Mouse (Mus musculus) ES-E14 (cell line): ENCODE data around the gene Prlr. TPM values are rescaled to one million over a fixed set of nuclear protein-coding genes. Genes with fewer than 3 reads are reported as not detected.

Source experiments
- DNase-seq: peaks from one replicate; pipeline ENCODE4 v3.0.0-alpha.2; 2013; ENCODE audit warnings: low read depth, low spot score
- H3K27ac ChIP-seq: 2 replicates; pipeline ENCODE4 v1.5.1; 2012; ENCODE audit warnings: low read depth, mild to moderate bottlenecking, low read length, moderate library complexity, mixed read lengths; ENCODE audit not compliant: poor library complexity, insufficient read depth, severe bottlenecking
- H3K36me3 ChIP-seq: 2 replicates; pipeline ENCODE4 v1.6.1; 2012; ENCODE audit warnings: mild to moderate bottlenecking, low read length, moderate library complexity, mixed read lengths; ENCODE audit not compliant: control insufficient read depth, poor library complexity, insufficient read depth, severe bottlenecking
- H3K4me1 ChIP-seq, 2 experiments: fragments of 150-350 bp in 1 of 2; sonication (generic) in 1 of 2; 2 replicates each; pipeline ENCODE4 v1.6.1; 2012; ENCODE audit warnings: low read length in 2 of 2, mild to moderate bottlenecking in 1 of 2, mixed read lengths in 1 of 2; ENCODE audit not compliant: control insufficient read depth in 2 of 2, insufficient read depth in 2 of 2, poor library complexity in 1 of 2
- H3K4me3 ChIP-seq, 2 experiments: fragments of 150-350 bp in 1 of 2; sonication (generic) in 1 of 2; 2 replicates each; pipeline ENCODE4 v1.5.1; 2012; ENCODE audit warnings: low read length in 2 of 2, low read depth in 1 of 2, mild to moderate bottlenecking in 1 of 2, mixed read lengths in 1 of 2; ENCODE audit not compliant: insufficient read depth in 1 of 2, poor library complexity in 1 of 2, severe bottlenecking in 1 of 2
- H3K9ac ChIP-seq: 2 replicates; pipeline ENCODE4 v1.6.1; 2012; ENCODE audit warnings: low read depth, mild to moderate bottlenecking, low read length, mixed read lengths; ENCODE audit not compliant: poor library complexity, insufficient read depth, severe bottlenecking
- H3K9me3 ChIP-seq: fragments of 150-350 bp; sonication (generic); 2 replicates; pipeline ENCODE4 v1.6.1; 2012; ENCODE audit warnings: low read depth, mild to moderate bottlenecking, low read length; ENCODE audit not compliant: control insufficient read depth, insufficient read depth
- CHD2 ChIP-seq: IDR thresholded peaks from 2 replicates; pipeline ENCODE4 v1.6.1; 2014; ENCODE audit warnings: mild to moderate bottlenecking, low read depth, low read length, inconsistent platforms
- HCFC1 ChIP-seq: IDR thresholded peaks from 2 replicates; pipeline ENCODE4 v1.6.1; 2012; ENCODE audit warnings: low read length, inconsistent platforms, borderline replicate concordance; ENCODE audit not compliant: insufficient read depth
- MAFK ChIP-seq: IDR thresholded peaks from 2 replicates; pipeline ENCODE4 v1.6.1; 2014; ENCODE audit warnings: mild to moderate bottlenecking, low read depth, low read length, inconsistent platforms; ENCODE audit not compliant: insufficient read depth
- ZC3H11A ChIP-seq: IDR thresholded peaks from 2 replicates; pipeline ENCODE4 v1.6.1; 2012; ENCODE audit warnings: low read depth, mild to moderate bottlenecking, inconsistent platforms, low read length, borderline replicate concordance
- ZNF384 ChIP-seq: IDR thresholded peaks from 2 replicates; pipeline ENCODE4 v1.6.1; 2012; ENCODE audit warnings: low read depth, low read length, inconsistent platforms
- in situ Hi-C, 2 experiments: fragments of 600-800 bp; cut with MboI; formaldehyde crosslinking; loops; one replicate each; pipeline ENCODE4 v1.15.1; 2025; ENCODE audit warnings: low sequenced_read_pairs in 2 of 2, inconsistent platforms in 1 of 2; ENCODE audit not compliant: unreplicated experiment in 2 of 2
- total RNA-seq: library from RNA; depleted of rRNA; stranded (reverse); fragments of 300-350 nt; gene quantifications from 2 replicates; pipeline ENCODE4 v1.2.3, GENCODE M21; 2012; rRNA removed

The Prlr gene
- total RNA-seq = 0.37 and 1.0 TPM in 2 replicates

DNA sequence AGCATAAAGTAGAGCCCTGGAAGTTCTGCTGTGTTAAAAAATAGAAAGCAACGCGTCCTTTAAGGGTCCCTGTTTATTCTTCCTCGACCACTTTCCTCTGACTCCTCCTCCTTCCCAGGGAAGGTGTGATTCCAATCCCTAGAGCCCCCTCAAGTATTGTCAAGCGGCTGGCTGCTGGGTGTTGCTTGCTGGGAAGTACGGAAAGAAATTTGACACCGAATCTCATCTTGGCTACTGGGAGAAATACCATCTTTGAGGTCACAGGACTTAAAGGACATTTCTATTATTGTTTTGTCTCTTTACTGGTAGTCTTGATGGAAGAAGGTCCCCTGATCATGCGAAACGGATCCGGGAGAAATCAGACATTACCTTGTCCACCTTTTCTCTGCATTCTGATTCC is at the start of gene Prlr:
TSS of gene Prlr (plus strand) at position 156 of the 400 bp plus-strand sequence.
- Histone ChIP-seq H3K36me3 (no peaks in the 10 kb centered on the region), H3K9ac (peak within 1 kb of the TSS; percentile 49), H3K4me1 (peaks cover 3 to 5% of the 10 kb centered on the region in 2 experiments; a peak in 3 of 4 replicates), H3K9me3 (no peaks in the 10 kb centered on the region), H3K27ac (no peak within 1 kb of the TSS), H3K4me3 (peak within 1 kb of the TSS; percentile 49 to 59)
- no peak for TF ChIP-seq CHD2
- no peak for TF ChIP-seq HCFC1
- TF ChIP-seq ZNF384 = no peak
- TF ChIP-seq MAFK = no peak
- no peak for TF ChIP-seq ZC3H11A
- DNase-seq = no peak
- in situ Hi-C loops = no loop called here

- TF ChIP-seq HCFC1 (no peak), CHD2 (no peak), ZC3H11A (no peak)
- H3K4me1 ChIP-seq = no peaks in the 10 kb centered on the region
These were observed 43.3 kb upstream of the Prlr start for GRCm38 (mm10) chr15:10133781-10134180.

GRCm38 (mm10) chr15:10134889-10135288 is 42.1 kb upstream of the Prlr start:
- Histone ChIP-seq H3K27ac (no peak overlapping the region), H3K9ac (no peak overlapping the region), H3K36me3 (no peaks in the 10 kb centered on the region), H3K9me3 (no peaks in the 10 kb centered on the region), H3K4me3 (no peak overlapping the region), H3K4me1 (no peaks in the 10 kb centered on the region)
- DNase-seq = no peak
- in situ Hi-C loops = no loop called here
- no peak for TF ChIP-seq ZC3H11A
- no peak for TF ChIP-seq ZNF384
- TF ChIP-seq CHD2 = no peak
- no peak for TF ChIP-seq HCFC1
- TF ChIP-seq MAFK = no peak

More at GRCm38 (mm10) chr15:10133781-10134180, 43.3 kb upstream of the Prlr start:
- in situ Hi-C loops = no loop called here
- no peak overlapping the region for H3K9ac ChIP-seq
- DNase-seq = no peak
- no peak overlapping the region for H3K27ac ChIP-seq
- H3K4me3 ChIP-seq = no peak overlapping the region
- H3K36me3 ChIP-seq = no peaks in the 10 kb centered on the region
- no peaks in the 10 kb centered on the region for H3K9me3 ChIP-seq

GRCm38 (mm10) chr15:10144520-10144919 is 32.5 kb upstream of the Prlr start:
- no peaks in the 10 kb centered on the region for H3K4me1 ChIP-seq
- TF ChIP-seq HCFC1 (no peak), MAFK (no peak), ZC3H11A (no peak), CHD2 (no peak), ZNF384 (no peak)
- no peaks in the 10 kb centered on the region for H3K36me3 ChIP-seq
- no peaks in the 10 kb centered on the region for H3K9me3 ChIP-seq
- no peak overlapping the region for H3K27ac ChIP-seq
- no peak overlapping the region for H3K4me3 ChIP-seq
- H3K9ac ChIP-seq = no peak overlapping the region
- in situ Hi-C loops = no loop called here
- no peak for DNase-seq

- H3K27ac ChIP-seq = no peak overlapping the region
- no peaks in the 10 kb centered on the region for H3K36me3 ChIP-seq
- H3K4me3 ChIP-seq = no peak overlapping the region
- DNase-seq = no peak
- no peaks in the 10 kb centered on the region for H3K4me1 ChIP-seq
- H3K9me3 ChIP-seq = no peaks in the 10 kb centered on the region
- H3K9ac ChIP-seq = no peak overlapping the region
- in situ Hi-C loops = no loop called here
- no peak for TF ChIP-seq ZNF384
- TF ChIP-seq ZC3H11A = no peak
- TF ChIP-seq HCFC1 = no peak
- no peak for TF ChIP-seq CHD2
- TF ChIP-seq MAFK = no peak
These were observed 28.8 kb upstream of the Prlr start for GRCm38 (mm10) chr15:10148196-10148595.
